Mouse (Mus musculus) heart, adult 11 months (tissue): Measurements from ENCODE around the gene 1110065P20Rik.

ENCODE experiments used
- DNase-seq: peaks from one replicate; pipeline ENCODE4 v3.0.0; 2022

1110065P20Rik gene

GRCm38 (mm10) chr4:124838035-124838700 lies 12.8 kb downstream of the 1110065P20Rik start:
- no peak for DNase-seq

GRCm38 (mm10) chr4:124832796-124833195 lies 18.2 kb downstream of the 1110065P20Rik start:
- DNase-seq: no peak

DNA sequence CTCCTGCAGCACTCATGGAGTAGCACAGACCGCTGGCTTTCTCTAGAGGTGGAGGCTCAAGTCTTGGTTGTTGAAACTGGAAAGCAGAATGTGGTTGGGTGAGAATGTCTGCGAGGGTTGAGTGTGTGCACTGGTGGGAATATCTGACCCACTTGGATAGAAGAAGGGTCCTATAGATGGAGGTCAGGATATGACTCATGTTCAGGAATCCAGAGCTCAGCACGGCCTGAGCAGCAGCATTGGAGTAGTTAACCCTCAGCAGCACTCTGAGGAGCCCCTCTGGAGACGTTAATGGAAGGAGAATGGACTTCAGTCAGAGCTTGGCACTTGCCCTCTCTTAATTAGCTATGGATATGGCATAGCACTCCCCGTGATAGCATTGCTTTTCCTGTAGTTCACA lies 21.3 kb downstream of the 1110065P20Rik start:
- no peak for DNase-seq

DNA sequence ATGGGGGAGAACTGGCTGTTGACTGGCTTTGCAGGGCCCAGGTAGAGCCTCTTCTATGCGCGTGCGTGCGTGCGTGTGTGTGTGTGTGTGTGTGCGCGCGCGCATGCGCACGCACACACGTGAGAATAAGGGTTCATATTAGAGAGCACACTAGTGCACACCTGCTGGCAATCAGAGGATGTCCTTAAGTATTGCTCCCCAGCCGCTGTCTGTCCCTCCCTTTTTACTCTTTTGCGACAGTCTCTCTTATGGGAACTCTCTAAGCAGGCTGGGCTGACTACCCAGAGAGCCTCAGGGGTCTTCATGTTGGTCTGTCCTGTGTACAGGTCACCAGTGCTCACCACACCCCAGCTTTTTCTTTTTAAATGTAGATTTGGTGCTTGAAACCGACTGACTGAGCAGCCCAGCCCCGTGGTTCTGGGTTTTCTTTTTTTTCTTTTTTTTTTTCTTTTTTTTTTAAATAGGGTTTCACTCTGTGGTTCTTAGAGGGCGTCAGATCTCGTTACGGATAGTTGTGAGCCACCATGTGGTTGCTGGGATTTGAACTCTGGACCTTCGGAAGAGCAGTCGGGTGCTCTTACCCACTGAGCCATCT lies 25.5 kb downstream of the 1110065P20Rik start:
- DNase-seq: no peak

DNA sequence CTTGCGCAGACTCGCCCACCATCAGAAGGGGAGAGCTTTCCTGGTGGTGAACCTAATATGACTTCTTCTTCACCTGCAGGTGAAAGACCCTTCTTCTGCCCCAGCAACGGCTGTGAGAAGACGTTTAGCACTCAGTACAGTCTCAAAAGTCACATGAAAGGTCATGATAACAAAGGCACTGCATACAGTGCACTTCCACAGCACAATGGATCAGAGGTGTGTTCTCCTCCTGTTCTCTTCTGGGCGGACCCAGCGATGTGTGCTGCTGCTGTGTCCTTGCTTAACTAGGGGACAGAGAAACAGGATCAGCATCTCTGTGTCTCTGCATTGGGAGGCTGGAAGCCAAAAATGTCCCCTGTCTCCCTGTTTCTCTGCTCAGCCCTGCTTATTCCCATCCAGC lies 26.0 kb downstream of the 1110065P20Rik start:
- DNase-seq: no peak

GRCm38 (mm10) chr4:124818832-124819231 lies 32.2 kb downstream of the 1110065P20Rik start:
- no peak for DNase-seq

DNA sequence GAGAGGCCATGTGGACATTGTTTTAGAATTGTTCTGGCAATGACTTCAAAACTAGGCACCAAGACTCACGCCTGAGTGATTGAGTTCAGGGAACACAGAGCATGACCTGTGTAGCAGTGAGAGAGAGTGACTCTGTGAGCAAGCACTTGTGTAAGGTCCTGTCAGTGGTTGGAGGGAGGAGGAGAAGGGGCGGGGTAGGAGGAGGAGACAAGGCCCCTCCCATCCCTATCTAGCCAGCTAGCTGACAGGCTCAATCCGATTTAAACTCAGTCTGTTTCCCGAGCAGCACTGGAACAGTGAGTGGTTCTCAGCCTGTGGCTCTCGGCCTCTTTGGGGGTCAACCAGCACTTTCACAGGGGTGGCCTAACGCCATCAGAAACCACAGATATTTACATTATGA lies 33.2 kb downstream of the 1110065P20Rik start:
- peak; percentile 97 for DNase-seq

GRCm38 (mm10) chr4:124815901-124816300 lies 35.1 kb downstream of the 1110065P20Rik start:
- peak; percentile 93 for DNase-seq

- DNase-seq: no peak
These were observed 39.5 kb downstream of the 1110065P20Rik start for GRCm38 (mm10) chr4:124811347-124811975.

GRCm38 (mm10) chr4:124810056-124810455 lies 40.9 kb downstream of the 1110065P20Rik start:
- DNase-seq: no peak

DNA sequence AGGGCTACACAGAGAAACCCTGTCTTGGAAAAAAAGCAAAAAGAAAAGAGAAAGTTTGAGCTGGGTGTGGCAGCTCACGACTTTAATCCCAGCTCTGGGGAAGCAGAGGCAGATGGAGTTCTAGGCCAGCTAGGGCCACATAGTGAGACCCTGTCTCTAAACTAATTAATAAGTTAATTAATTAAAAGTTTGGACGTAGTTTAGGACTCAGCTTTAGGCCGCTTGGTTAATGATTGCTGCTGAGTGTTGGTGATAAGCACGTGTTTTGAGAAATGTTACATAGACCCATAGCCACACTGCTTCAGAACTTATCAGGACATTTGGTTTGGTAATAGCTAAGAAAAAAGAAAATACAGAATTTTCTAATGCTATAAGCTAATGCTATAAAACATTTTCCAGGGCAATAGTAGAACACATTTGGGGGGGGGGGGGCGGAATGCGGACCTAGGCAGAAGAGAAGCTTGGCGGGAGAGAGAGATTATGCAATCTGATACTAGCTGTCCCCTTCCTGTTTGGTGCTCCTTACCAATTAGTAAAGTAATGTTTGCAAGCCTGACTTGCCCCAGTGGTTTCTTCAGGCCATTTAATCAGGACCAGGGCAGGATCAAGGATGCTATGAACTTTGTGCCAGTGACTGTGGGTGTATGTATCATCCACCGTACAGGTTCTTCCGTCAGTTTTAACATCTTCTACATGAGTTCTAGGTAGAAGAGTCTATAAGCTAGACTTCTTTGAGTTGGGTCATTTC lies 41.7 kb downstream of the 1110065P20Rik start:
- no peak for DNase-seq

DNA sequence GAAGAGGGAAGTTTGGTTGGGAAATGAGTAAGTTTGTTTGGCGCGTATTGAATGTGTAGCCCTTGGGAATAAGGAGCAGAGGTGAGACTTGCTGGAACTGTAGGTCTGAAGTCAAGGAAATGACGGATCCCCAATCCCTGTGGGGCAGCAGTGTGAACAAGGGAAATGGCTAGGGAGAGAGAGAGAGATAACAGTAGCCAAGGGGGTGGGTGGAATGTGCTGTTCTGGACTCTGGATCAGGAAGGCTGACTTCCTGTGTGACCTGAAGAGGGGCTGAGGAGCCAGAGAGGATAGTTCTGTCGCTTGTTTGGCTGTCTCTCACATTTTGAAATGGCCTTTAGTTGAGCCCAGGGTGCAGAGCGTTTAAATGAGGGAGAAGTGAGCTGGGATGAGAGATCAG lies 42.5 kb downstream of the 1110065P20Rik start:
- DNase-seq: peak; percentile 95

DNA sequence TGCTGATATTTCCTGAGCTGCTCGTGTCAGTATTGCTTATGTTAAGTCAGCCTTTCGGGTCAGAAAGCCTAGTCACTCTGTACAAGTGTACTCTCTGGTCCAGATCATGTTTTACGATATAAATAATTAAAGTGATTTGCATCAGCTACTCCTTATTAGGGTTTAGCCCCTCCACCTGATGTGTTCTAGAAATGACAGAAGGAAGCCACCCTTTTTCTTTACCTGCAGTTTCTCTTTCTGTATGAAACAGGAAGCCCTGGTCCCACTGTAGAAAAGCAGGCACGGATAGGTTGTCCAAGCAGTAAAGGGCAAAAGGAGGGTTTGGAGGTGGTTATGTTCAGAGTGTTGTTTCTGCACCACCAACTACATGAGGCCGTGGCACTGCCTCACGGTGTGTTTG lies 47.6 kb downstream of the 1110065P20Rik start:
- no peak for DNase-seq

GRCm38 (mm10) chr4:124802309-124803260 lies 48.4 kb downstream of the 1110065P20Rik start:
- peak; percentile 100 for DNase-seq

GRCm38 (mm10) chr4:124801552-124802308 lies 49.3 kb downstream of the 1110065P20Rik start, which contains the start of gene Mtf1:
Gene Mtf1 (plus strand): TSS chr4:124802104.
- peak; percentile 97 for DNase-seq
